Mouse (Mus musculus) forebrain, postnatal 0 days (tissue): ENCODE data around the gene Gna14. TPM values are rescaled to one million over a fixed set of nuclear protein-coding genes. Genes with fewer than 3 reads are reported as not detected.
A peak's percentile ranks its signal among the peaks of the same experiment; 100 is the strongest.

Experiments used
- ATAC-seq: fragments of 200-750 bp; cut with Nextera tagmentation; 2 replicates; pipeline ENCODE4 v1.8.0; 2017; ENCODE audit warnings: mild to moderate bottlenecking, moderate library complexity
- DNase-seq: peaks from one replicate; pipeline ENCODE4 v3.0.0-alpha.2; 2015
- H3K27ac ChIP-seq: fragments of 300-500 bp; sonication (generic); 2 replicates; pipeline ENCODE4 v1.5.1; 2014; ENCODE audit warnings: low read depth, mild to moderate bottlenecking, antibody characterized with exemption, low read length, moderate library complexity, mixed read lengths
- H3K27me3 ChIP-seq: fragments of 300-500 bp; sonication (generic); 2 replicates; pipeline ENCODE4 v1.6.1; 2014; ENCODE audit warnings: mild to moderate bottlenecking, low read length, mixed read lengths; ENCODE audit not compliant: insufficient read depth
- H3K36me3 ChIP-seq: fragments of 300-500 bp; sonication (generic); 2 replicates; pipeline ENCODE4 v1.6.1; 2014; ENCODE audit warnings: mild to moderate bottlenecking, moderate library complexity; ENCODE audit not compliant: insufficient read depth
- H3K4me1 ChIP-seq: fragments of 300-500 bp; sonication (generic); 2 replicates; pipeline ENCODE4 v1.6.1; 2014; ENCODE audit warnings: antibody characterized with exemption; ENCODE audit not compliant: insufficient read depth
- H3K4me2 ChIP-seq: fragments of 300-500 bp; sonication (generic); 2 replicates; pipeline ENCODE4 v1.6.1; 2014; ENCODE audit warnings: low read depth, mild to moderate bottlenecking, moderate library complexity
- H3K4me3 ChIP-seq: fragments of 300-500 bp; sonication (generic); 2 replicates; pipeline ENCODE4 v1.5.1; 2014; ENCODE audit warnings: low read depth, low read length, mixed read lengths
- H3K9ac ChIP-seq: fragments of 300-500 bp; sonication (generic); 2 replicates; pipeline ENCODE4 v1.6.1; 2014; ENCODE audit warnings: mild to moderate bottlenecking
- H3K9me3 ChIP-seq: fragments of 300-500 bp; sonication (generic); 2 replicates; pipeline ENCODE4 v1.6.1; 2016; ENCODE audit warnings: low read length
- CTCF ChIP-seq: sonication (generic); IDR thresholded peaks from 2 replicates; pipeline ENCODE4 v1.5.1; 2016; ENCODE audit warnings: antibody characterized with exemption, control low read depth, low read depth
- WGBS: fragments of 180-500 bp; shearing (Covaris S2); extraction: QIAGEN DNeasy Blood & Tissue Kit; methylation state at CpG from one replicate; pipeline ENCODE4 v1.1.7; 2014; 5-methylcytosine and 5-hydroxymethylcytosine counted together
- polyA plus RNA-seq: library from polyadenylated mRNA; unstranded; fragments of >200 nt; fragmentation: Nextera tagmentation; extraction: Ambion mirVana; gene quantifications from 2 replicates; pipeline ENCODE4 v1.2.1, GENCODE M21; 2015
- total RNA-seq: library from RNA; depleted of rRNA; stranded (reverse); fragments of >200 nt; gene quantifications from 2 replicates; pipeline ENCODE4 v1.2.3, GENCODE M21; 2014

Gna14 gene
- total and polyA plus RNA-seq, 2 experiments from 2014 or later: 0.56 to 0.62 TPM

GRCm38 (mm10) chr19:16602026-16602425 is 166.5 kb downstream of the Gna14 start:
- Histone ChIP-seq H3K27me3 (no peaks in the 10 kb centered on the region), H3K4me2 (no peak overlapping the region), H3K27ac (no peak overlapping the region), H3K9ac (no peak overlapping the region), H3K9me3 (no peaks in the 10 kb centered on the region), H3K36me3 (no peaks in the 10 kb centered on the region), H3K4me1 (no peaks in the 10 kb centered on the region), H3K4me3 (no peak overlapping the region)
- TF ChIP-seq CTCF: no peak
- ATAC-seq: no peak
- WGBS: 80% methylated on average over 8 of the region's 8 CpGs
- DNase-seq: no peak

GRCm38 (mm10) chr19:16607634-16608033 is 172.1 kb downstream of the Gna14 start:
- TF ChIP-seq CTCF: no peak
- ATAC-seq (no peak), DNase-seq (no peak)
- H3K9ac ChIP-seq: no peak overlapping the region
- no peaks in the 10 kb centered on the region for H3K4me1 ChIP-seq
- no peak overlapping the region for H3K4me3 ChIP-seq
- no peaks in the 10 kb centered on the region for H3K27me3 ChIP-seq
- 95% methylated on average over 6 of the region's 6 CpGs for WGBS
- no peak overlapping the region for H3K27ac ChIP-seq
- no peaks in the 10 kb centered on the region for H3K9me3 ChIP-seq
- H3K4me2 ChIP-seq: no peak overlapping the region
- no peaks in the 10 kb centered on the region for H3K36me3 ChIP-seq

GRCm38 (mm10) chr19:16623154-16623553 is 187.6 kb downstream of the Gna14 start:
- Histone ChIP-seq H3K9ac (no peak overlapping the region), H3K4me2 (no peak overlapping the region), H3K27ac (no peak overlapping the region), H3K4me3 (no peak overlapping the region), H3K9me3 (no peaks in the 10 kb centered on the region), H3K27me3 (no peaks in the 10 kb centered on the region), H3K4me1 (no peaks in the 10 kb centered on the region), H3K36me3 (no peaks in the 10 kb centered on the region)
- 79% methylated on average over 4 of the region's 4 CpGs for WGBS
- DNase-seq (no peak), ATAC-seq (no peak)
- no peak for TF ChIP-seq CTCF

GRCm38 (mm10) chr19:16624994-16625393 is 189.4 kb downstream of the Gna14 start:
- Histone ChIP-seq H3K9me3 (no peaks in the 10 kb centered on the region), H3K4me2 (no peak overlapping the region), H3K9ac (no peak overlapping the region), H3K36me3 (no peaks in the 10 kb centered on the region), H3K27ac (no peak overlapping the region), H3K4me1 (no peaks in the 10 kb centered on the region), H3K27me3 (no peaks in the 10 kb centered on the region), H3K4me3 (no peak overlapping the region)
- DNase-seq: no peak
- no peak for TF ChIP-seq CTCF
- ATAC-seq: no peak

GRCm38 (mm10) chr19:16625610-16626395 is 190.2 kb downstream of the Gna14 start:
- peak; percentile 74; the same call in 1 of the 2 replicates for ATAC-seq
- no peak for DNase-seq
- H3K4me3 ChIP-seq: no peak overlapping the region
- TF ChIP-seq CTCF: no peak
- H3K27ac ChIP-seq: no peak overlapping the region
- no peaks in the 10 kb centered on the region for H3K9me3 ChIP-seq
- H3K27me3 ChIP-seq: no peaks in the 10 kb centered on the region
- no peak overlapping the region for H3K4me2 ChIP-seq
- no peaks in the 10 kb centered on the region for H3K36me3 ChIP-seq
- WGBS: 42% methylated on average over 14 of the region's 14 CpGs
- H3K9ac ChIP-seq: no peak overlapping the region
- no peaks in the 10 kb centered on the region for H3K4me1 ChIP-seq
